Mouse (Mus musculus) brown adipose tissue, adult 24 weeks (tissue): ENCODE measurements around the gene Pitx2. TPM values are rescaled to one million over a fixed set of nuclear protein-coding genes. Genes with fewer than 3 reads are reported as not detected.

Experiments used
- H3K27ac ChIP-seq: fragments of 200-500 bp; replicated peaks from 2 replicates; pipeline ENCODE4 v1.5.1; 2012; ENCODE audit warnings: low read depth, mild to moderate bottlenecking, low read length
- H3K4me1 ChIP-seq: fragments of 200-500 bp; 2 replicates; pipeline ENCODE4 v1.6.1; 2012; ENCODE audit warnings: low read length, mixed read lengths; ENCODE audit not compliant: control insufficient read depth, insufficient read depth, insufficient read length
- H3K4me3 ChIP-seq: fragments of 200-500 bp; 2 replicates; pipeline ENCODE4 v1.5.1; 2012; ENCODE audit warnings: low read depth, mild to moderate bottlenecking, low read length, moderate library complexity; ENCODE audit not compliant: insufficient read depth
- polyA plus RNA-seq: library from polyadenylated mRNA; stranded (reverse); fragments of >200 nt; gene quantifications from 2 replicates; pipeline ENCODE4 v1.2.4, GENCODE M21; 2012; ENCODE audit not compliant: missing spikeins, insufficient read depth, insufficient read length

Gene Pitx2
- polyA plus RNA-seq, 1 experiment: 0.59 TPM

- H3K4me3 ChIP-seq: no peak overlapping the region
- no peaks in the 10 kb centered on the region for H3K4me1 ChIP-seq
- H3K27ac ChIP-seq: no peak overlapping the region
These were observed 8.3 kb downstream of the Pitx2 start for GRCm38 (mm10) chr3:129208031-129208380.

DNA sequence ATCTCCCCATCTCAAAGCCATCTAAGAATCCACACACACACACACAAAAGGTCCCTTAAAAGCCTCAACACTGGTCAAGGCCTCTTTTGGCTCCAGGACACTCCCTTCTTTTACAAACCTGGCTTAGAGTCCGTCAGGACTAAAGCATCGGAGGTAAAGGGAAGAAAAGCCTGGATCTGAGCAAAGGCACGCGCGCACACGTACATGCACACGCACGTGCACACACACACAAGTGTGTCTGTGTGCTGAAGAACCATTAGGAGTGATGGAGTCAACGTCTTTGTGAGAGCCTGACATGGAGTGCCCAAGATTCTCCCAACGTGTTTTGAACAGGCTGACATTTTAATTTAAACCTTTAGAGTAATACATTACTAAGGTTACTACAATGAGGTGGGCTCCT lies 8.7 kb downstream of the Pitx2 start:
- H3K4me1 ChIP-seq: no peaks in the 10 kb centered on the region
- H3K4me3 ChIP-seq: no peak overlapping the region
- H3K27ac ChIP-seq: no peak overlapping the region

DNA sequence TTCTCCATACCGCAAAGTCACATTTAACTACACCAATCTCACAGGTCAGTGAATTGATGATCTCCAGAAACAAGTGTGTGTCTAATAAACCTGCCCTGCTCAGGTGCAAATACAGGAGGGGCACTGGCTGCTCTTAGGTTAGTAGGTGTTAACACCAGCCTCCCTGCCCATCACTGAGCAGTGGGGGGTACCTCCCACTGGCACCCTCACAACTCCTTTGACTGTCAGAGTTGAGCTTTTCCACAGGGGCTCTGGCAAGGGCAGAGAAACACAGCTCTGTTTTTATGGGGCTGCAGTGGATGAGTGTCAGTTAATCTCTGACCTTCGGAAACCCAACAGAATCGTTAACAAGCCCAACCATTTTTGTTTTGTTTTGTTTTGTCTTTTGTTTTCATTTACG lies 9.6 kb downstream of the Pitx2 start:
- no peaks in the 10 kb centered on the region; the same call in 1 of the 2 replicates for H3K4me1 ChIP-seq
- H3K27ac ChIP-seq: no peak overlapping the region
- no peak overlapping the region for H3K4me3 ChIP-seq

DNA sequence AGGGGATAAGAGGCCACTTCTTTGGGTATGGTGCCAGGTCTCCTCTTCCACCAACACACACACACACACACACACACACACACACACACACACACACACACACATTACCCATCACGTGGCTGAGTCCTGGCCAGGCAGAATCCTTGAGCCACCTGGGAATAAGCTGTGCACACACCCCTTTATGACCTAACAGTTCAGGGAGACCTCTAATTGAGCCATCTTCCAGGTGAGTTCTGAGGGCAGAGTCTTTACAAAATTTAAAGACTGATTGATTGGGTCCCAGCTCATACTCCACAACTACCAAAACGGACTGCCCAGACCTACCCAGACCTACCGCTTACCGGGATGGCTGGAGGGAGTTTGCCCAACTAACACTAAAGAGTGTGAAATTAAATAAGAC lies 10.1 kb downstream of the Pitx2 start:
- H3K27ac ChIP-seq: no peak overlapping the region
- H3K4me3 ChIP-seq: no peak overlapping the region
- H3K4me1 ChIP-seq: no peaks in the 10 kb centered on the region; the same call in 1 of the 2 replicates

- no peak overlapping the region for H3K27ac ChIP-seq
- H3K4me3 ChIP-seq: no peak overlapping the region
- H3K4me1 ChIP-seq: no peaks in the 10 kb centered on the region; the same call in 1 of the 2 replicates
These were observed 12.5 kb downstream of the Pitx2 start for GRCm38 (mm10) chr3:129212038-129212645.

- no peak overlapping the region for H3K4me3 ChIP-seq
- no peaks in the 10 kb centered on the region; the same call in 1 of the 2 replicates for H3K4me1 ChIP-seq
- no peak overlapping the region for H3K27ac ChIP-seq
These were observed 13.1 kb downstream of the Pitx2 start for GRCm38 (mm10) chr3:129212807-129213206.

DNA sequence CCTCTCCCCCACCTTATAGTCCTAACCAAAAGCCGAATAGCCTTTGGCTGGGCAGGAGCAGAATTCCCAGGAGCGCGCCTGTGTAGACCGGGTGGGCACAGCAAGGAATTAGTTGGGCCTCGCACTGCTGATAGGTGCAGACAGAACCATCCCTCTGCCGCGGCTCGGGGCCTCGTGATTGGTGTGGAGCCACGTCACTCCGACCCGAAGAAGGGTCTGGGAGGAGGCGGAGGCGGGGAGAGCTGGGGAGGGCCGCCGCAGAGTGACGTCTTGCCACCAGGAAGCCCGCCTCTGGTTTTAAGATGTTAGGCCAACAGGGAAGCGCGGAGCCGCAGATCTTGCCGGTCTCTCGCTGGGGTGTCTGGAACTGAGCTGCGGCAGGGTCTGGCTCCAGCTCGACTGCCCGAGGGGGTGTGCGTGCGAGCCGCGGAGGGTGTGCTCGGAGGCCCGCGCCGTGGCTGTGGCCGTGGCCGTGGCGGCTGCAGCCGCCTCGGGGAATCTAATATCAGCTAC lies 14.0 kb downstream of the Pitx2 start:
- H3K4me3 ChIP-seq: peak overlapping the region; percentile 56
- H3K4me1 ChIP-seq: no peaks in the 10 kb centered on the region; the same call in 1 of the 2 replicates
- no peak overlapping the region for H3K27ac ChIP-seq

- H3K4me1 ChIP-seq: no peaks in the 10 kb centered on the region; the same call in 1 of the 2 replicates
- H3K27ac ChIP-seq: no peak overlapping the region
- peak overlapping the region; percentile 56 for H3K4me3 ChIP-seq
These were observed 14.5 kb downstream of the Pitx2 start for GRCm38 (mm10) chr3:129214146-129214665.

- H3K4me3 ChIP-seq: peak overlapping the region; percentile 56
- no peak overlapping the region for H3K27ac ChIP-seq
- H3K4me1 ChIP-seq: no peaks in the 10 kb centered on the region; the same call in 1 of the 2 replicates
These were observed 15.0 kb downstream of the Pitx2 start for GRCm38 (mm10) chr3:129214666-129215161.

DNA sequence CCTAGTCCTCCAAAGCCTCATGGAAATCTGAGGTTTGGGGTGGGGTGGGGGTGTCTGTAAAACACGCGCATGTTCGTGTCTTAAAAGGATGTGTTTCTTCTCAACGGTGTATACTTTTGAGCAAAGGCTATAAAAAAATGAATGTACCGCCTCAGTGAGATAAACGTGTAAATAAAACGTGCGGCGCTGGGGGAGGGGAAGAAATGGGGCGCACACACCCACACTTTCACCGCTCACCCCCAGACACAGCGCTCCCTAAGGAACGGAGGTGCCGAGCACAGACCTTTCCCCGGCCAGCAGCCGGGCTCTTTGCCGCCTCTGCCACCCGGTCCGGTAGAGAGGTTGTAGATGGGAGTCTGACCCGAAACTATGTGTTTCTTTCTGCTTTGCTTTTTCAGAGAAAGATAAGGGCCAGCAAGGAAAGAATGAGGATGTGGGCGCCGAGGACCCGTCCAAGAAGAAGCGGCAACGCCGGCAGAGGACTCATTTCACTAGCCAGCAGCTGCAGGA lies 15.6 kb downstream of the Pitx2 start:
- H3K27ac ChIP-seq: no peak overlapping the region
- peak overlapping the region; percentile 56 for H3K4me3 ChIP-seq
- H3K4me1 ChIP-seq: no peaks in the 10 kb centered on the region; the same call in 1 of the 2 replicates

DNA sequence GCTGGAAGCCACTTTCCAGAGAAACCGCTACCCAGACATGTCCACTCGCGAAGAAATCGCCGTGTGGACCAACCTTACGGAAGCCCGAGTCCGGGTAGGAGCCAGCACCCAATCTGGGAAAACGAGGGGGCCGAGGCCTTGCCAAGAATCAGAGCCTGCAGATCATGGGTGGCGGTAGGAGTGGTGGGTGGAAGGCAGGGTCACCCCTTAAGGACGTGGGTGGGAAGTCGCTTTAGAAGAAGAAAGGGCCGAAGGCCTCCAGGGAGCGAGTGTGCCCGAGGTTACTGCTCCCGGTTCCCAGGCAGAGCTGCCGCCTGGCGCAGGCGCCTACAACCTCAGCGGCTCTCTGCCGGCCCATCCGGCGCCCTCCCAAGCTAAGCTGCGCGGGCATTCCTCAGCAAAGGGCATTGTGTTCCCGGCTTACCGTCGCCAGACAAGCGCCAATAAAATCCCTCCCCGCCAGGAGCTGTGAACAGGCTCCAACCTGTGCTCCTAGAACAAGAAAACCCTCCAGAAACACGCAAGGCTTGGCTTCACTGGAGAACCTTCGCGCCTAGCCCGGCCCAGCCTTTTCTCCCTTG lies 16.2 kb downstream of the Pitx2 start:
- H3K4me3 ChIP-seq: peak overlapping the region; percentile 56
- no peak overlapping the region for H3K27ac ChIP-seq
- H3K4me1 ChIP-seq: no peaks in the 10 kb centered on the region; the same call in 1 of the 2 replicates

GRCm38 (mm10) chr3:129216491-129216890 lies 16.8 kb downstream of the Pitx2 start:
- Histone ChIP-seq H3K4me1 (no peaks in the 10 kb centered on the region; the same call in 1 of the 2 replicates), H3K4me3 (no peak overlapping the region), H3K27ac (no peak overlapping the region)

- Histone ChIP-seq H3K4me1 (no peaks in the 10 kb centered on the region; the same call in 1 of the 2 replicates), H3K4me3 (no peak overlapping the region), H3K27ac (no peak overlapping the region)
These were observed 17.4 kb downstream of the Pitx2 start for GRCm38 (mm10) chr3:129216911-129217561.

DNA sequence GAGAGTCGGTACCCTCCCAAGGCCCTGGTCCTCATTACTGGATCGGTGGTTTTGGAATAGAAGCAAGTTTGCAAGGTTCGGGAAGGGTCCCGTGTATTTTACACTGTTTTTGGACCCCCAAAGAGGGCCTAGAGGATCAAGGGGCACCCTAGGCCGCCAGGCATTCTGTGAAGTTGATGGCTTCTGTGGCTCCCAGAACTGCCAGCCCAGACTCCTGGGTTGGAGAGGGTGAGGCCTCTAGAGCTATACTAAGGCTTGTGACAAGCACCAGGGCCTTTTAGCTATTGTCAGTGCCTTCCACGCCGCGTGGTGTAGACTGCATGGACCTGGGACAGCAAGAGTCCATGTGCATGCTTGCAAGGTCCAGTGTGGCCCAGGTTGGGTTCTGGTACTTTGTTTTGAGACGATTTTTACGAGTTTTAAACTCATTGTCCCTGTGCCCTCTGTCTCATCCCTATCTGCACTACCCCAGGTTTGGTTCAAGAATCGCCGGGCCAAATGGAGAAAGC lies 18.2 kb downstream of the Pitx2 start:
- Histone ChIP-seq H3K4me1 (no peaks in the 10 kb centered on the region; the same call in 1 of the 2 replicates), H3K27ac (no peak overlapping the region), H3K4me3 (no peak overlapping the region)
